In genomic region chr8:84084341-84085115, GRCm38 (mm10) we compare ENCODE assay signal across 13 mouse cellular contexts. TPM values are rescaled to one million over a fixed set of nuclear protein-coding genes. Genes with fewer than 3 reads are reported as not detected.
DNase-seq lines count a peak whose midpoint lies in the region; ATAC-seq and TF ChIP-seq lines count a peak whose summit lies in the region.
"Had no signal": no experiment of that assay in that cellular context is flagged by ENCODE, and none has a peak within 500 bp of the region (broad histone marks: within the 10 kb centered on the region; RNA-seq: fewer than 3 reads in every experiment).

No protein-coding gene starts in this region.

- H3K9ac ChIP-seq in forebrain, embryonic 14.5 days (ENCODE audit: low read length) = 0 out of 2 replicates have a peak overlapping the region, but pooled peaks have one; percentile 21

- H3K27me3 ChIP-seq in heart, embryonic 10.5 days (ENCODE audit: insufficient read depth, poor library complexity, severe bottlenecking) = no peaks in the 10 kb centered on the region; the same call in 1 of the 2 replicates
- no peaks in the 10 kb centered on the region for H3K27me3 ChIP-seq in E14TG2a.4 (ENCODE audit: insufficient read depth, low read length)
- no peaks in the 10 kb centered on the region for H3K27me3 ChIP-seq in forebrain, embryonic 14.5 days (replicated peaks; ENCODE audit: control insufficient read depth, insufficient read depth, low read length)
- no peaks in the 10 kb centered on the region for H3K27me3 ChIP-seq in limb, embryonic 10.5 days (ENCODE audit: low read depth, poor library complexity, severe bottlenecking)

- H3K4me2 ChIP-seq in forebrain, embryonic 14.5 days (ENCODE audit: low read length) = no peak overlapping the region

- 47% methylated on average over 42 of the region's 42 CpGs for WGBS in heart, embryonic 10.5 days
- WGBS in forebrain, embryonic 14.5 days = 29% methylated on average over 42 of the region's 42 CpGs
- WGBS in limb, embryonic 10.5 days = 34% methylated on average over 42 of the region's 42 CpGs

- H3K4me1 ChIP-seq in heart, embryonic 10.5 days = peaks cover 14% of the 10 kb centered on the region
- H3K4me1 ChIP-seq in E14TG2a.4 (replicated peaks; ENCODE audit: low read depth, low read length) = peaks cover 37% of the 10 kb centered on the region
- H3K4me1 ChIP-seq in forebrain, embryonic 14.5 days (ENCODE audit: control insufficient read depth, insufficient read depth, low read length) = no peaks in the 10 kb centered on the region
- H3K4me1 ChIP-seq in limb, embryonic 10.5 days = peaks cover 16% of the 10 kb centered on the region

- peak overlapping the region; percentile 35 for H3K4me3 ChIP-seq in heart, embryonic 10.5 days
- peak overlapping the region; percentile 77 for H3K4me3 ChIP-seq in E14TG2a.4 (replicated peaks; ENCODE audit: low read length)
- H3K4me3 ChIP-seq in forebrain, embryonic 14.5 days (ENCODE audit: low read depth, low read length) = no peak overlapping the region
- H3K4me3 ChIP-seq in limb, embryonic 10.5 days = 0 out of 2 replicates have a peak overlapping the region, but pooled peaks have one; percentile 15

- DNase-seq in heart, embryonic 10.5 days (ENCODE audit: low spot score) = no peak
- no peak for DNase-seq in heart, postnatal 36 days
- DNase-seq in forebrain, embryonic 14.5 days (ENCODE audit: low spot score) = no peak
- DNase-seq in limb, embryonic 10.5 days (ENCODE audit: low spot score) = no peak
- DNase-seq in frontal cortex, postnatal 25 days (ENCODE audit: low spot score in 2 of 2) = no peak
- DNase-seq in adrenal gland, postnatal 14 days = no peak
- DNase-seq in adrenal gland, adult 18-20 months (ENCODE audit: low spot score in 2 of 2) = no peak
- DNase-seq: cerebellum, postnatal 25 days had no signal

- peaks cover 91% of the 10 kb centered on the region for H3K36me3 ChIP-seq in heart, embryonic 10.5 days
- peaks cover 85% of the 10 kb centered on the region for H3K36me3 ChIP-seq in E14TG2a.4 (ENCODE audit: insufficient read depth, low read length)
- H3K36me3 ChIP-seq in forebrain, embryonic 14.5 days (ENCODE audit: control insufficient read depth, insufficient read depth, low read length) = peaks cover 89% of the 10 kb centered on the region
- peaks cover 98% of the 10 kb centered on the region for H3K36me3 ChIP-seq in limb, embryonic 10.5 days

- no peak for ATAC-seq in forebrain, embryonic 14.5 days

- no peaks in the 10 kb centered on the region for H3K9me3 ChIP-seq in heart, embryonic 10.5 days
- H3K9me3 ChIP-seq in E14TG2a.4 (ENCODE audit: low read length) = no peaks in the 10 kb centered on the region
- no peaks in the 10 kb centered on the region for H3K9me3 ChIP-seq in forebrain, embryonic 14.5 days (replicated peaks; ENCODE audit: control insufficient read depth, low read length)
- no peaks in the 10 kb centered on the region for H3K9me3 ChIP-seq in limb, embryonic 10.5 days (replicated peaks)

- TF ChIP-seq CTCF in E14TG2a.4 (conservative IDR thresholded peaks at IDR 0.05; ENCODE audit: low read length) = no peak

- intact Hi-C loops in heart, postnatal 36 days (cut with DNase I) = no loop called here

- H3K27ac ChIP-seq in heart, embryonic 10.5 days = peak overlapping the region; percentile 52
- H3K27ac ChIP-seq in forebrain, embryonic 14.5 days (ENCODE audit: low read depth, low read length) = no peak overlapping the region
- H3K27ac ChIP-seq in limb, embryonic 10.5 days = 0 out of 2 replicates have a peak overlapping the region, but pooled peaks have one; percentile 15

RNA-seq across cellular contexts. Expression of gene Rfx1, which starts 17.9 kb away (rescaled TPM):
- 6.5 and 7.3 TPM in 2 replicates for polyA plus RNA-seq in heart, embryonic 10.5 days (2016; fragmentation: Nextera tagmentation; extraction: Ambion mirVana)
- total RNA-seq in heart, postnatal 36 days (2021) = 10 to 100 TPM; 11.0 to 12.3 TPM
- polyA plus RNA-seq in forebrain, embryonic 14.5 days (2014; fragmentation: Nextera tagmentation; extraction: Ambion mirVana) = 6.8 and 8.7 TPM in 2 replicates
- 9.5 and 11.3 TPM in 2 replicates for polyA plus RNA-seq in limb, embryonic 10.5 days (2016; fragmentation: Nextera tagmentation; extraction: Ambion mirVana)
- total RNA-seq in adrenal gland, postnatal 14 days (2021) = 15.2 and 17.3 TPM in 2 replicates
- 10 to 100 TPM; 17.1 to 20.3 TPM for total RNA-seq in adrenal gland, adult 18-20 months (2021)

RNA-seq across cellular contexts. Expression of gene Gm10643, which starts 19.6 kb away (rescaled TPM):
- 1.0 and 1.4 TPM in 2 replicates for polyA plus RNA-seq in heart, embryonic 10.5 days (2016; fragmentation: Nextera tagmentation; extraction: Ambion mirVana)
- 1 to 10 TPM; 4.1 to 4.5 TPM for total RNA-seq in heart, postnatal 36 days (2021)
- polyA plus RNA-seq in forebrain, embryonic 14.5 days (2014; fragmentation: Nextera tagmentation; extraction: Ambion mirVana) = 1.3 and 1.5 TPM in 2 replicates
- 0.88 and 1.0 TPM in 2 replicates for polyA plus RNA-seq in limb, embryonic 10.5 days (2016; fragmentation: Nextera tagmentation; extraction: Ambion mirVana)
- total RNA-seq in adrenal gland, postnatal 14 days (2021) = 2.9 and 3.0 TPM in 2 replicates
- 1 to 10 TPM; 2.5 to 2.6 TPM for total RNA-seq in adrenal gland, adult 18-20 months (2021)

RNA-seq across cellular contexts. Expression of gene Dcaf15, which starts 20.0 kb away (rescaled TPM):
- polyA plus RNA-seq in heart, embryonic 10.5 days (2016; fragmentation: Nextera tagmentation; extraction: Ambion mirVana) = 10.4 and 14.2 TPM in 2 replicates
- total RNA-seq in heart, postnatal 36 days (2021) = 1 to 10 TPM; 8.1 to 8.2 TPM
- polyA plus RNA-seq in forebrain, embryonic 14.5 days (2014; fragmentation: Nextera tagmentation; extraction: Ambion mirVana) = 15.8 and 17.8 TPM in 2 replicates
- polyA plus RNA-seq in limb, embryonic 10.5 days (2016; fragmentation: Nextera tagmentation; extraction: Ambion mirVana) = 20.2 and 20.8 TPM in 2 replicates
- 16.5 and 21.0 TPM in 2 replicates for total RNA-seq in adrenal gland, postnatal 14 days (2021)
- total RNA-seq in adrenal gland, adult 18-20 months (2021) = 10 to 100 TPM; 13.2 to 16.1 TPM

RNA-seq across cellular contexts. Expression of gene Rln3, which starts 39.7 kb away (rescaled TPM):
- 0.67 TPM in 1 of 2 replicates, not detected in the other for polyA plus RNA-seq in heart, embryonic 10.5 days (2016; fragmentation: Nextera tagmentation; extraction: Ambion mirVana)
- total RNA-seq in heart, postnatal 36 days (2021) = not detected
- polyA plus RNA-seq in forebrain, embryonic 14.5 days (2014; fragmentation: Nextera tagmentation; extraction: Ambion mirVana) = not detected in 2 replicates
- polyA plus RNA-seq in limb, embryonic 10.5 days (2016; fragmentation: Nextera tagmentation; extraction: Ambion mirVana) = not detected in 2 replicates
- total RNA-seq in adrenal gland, postnatal 14 days (2021) = 0.64 TPM in 1 of 2 replicates, not detected in the other
- total RNA-seq in adrenal gland, adult 18-20 months (2021) = not detected
- total RNA-seq: adrenal gland, adult 2 months; gastrocnemius, postnatal 14 days; layer of hippocampus, adult 8-10 months; neutrophil, adult 5-6 weeks had no signal

RNA-seq across cellular contexts. Expression of gene Podnl1, which starts 41.3 kb away (rescaled TPM):
- polyA plus RNA-seq in heart, embryonic 10.5 days (2016; fragmentation: Nextera tagmentation; extraction: Ambion mirVana) = 0.05 and 0.10 TPM in 2 replicates
- total RNA-seq in heart, postnatal 36 days (2021) = not detected
- 0.22 and 0.23 TPM in 2 replicates for polyA plus RNA-seq in forebrain, embryonic 14.5 days (2014; fragmentation: Nextera tagmentation; extraction: Ambion mirVana)
- 0.29 TPM in 1 of 2 replicates, not detected in the other for polyA plus RNA-seq in limb, embryonic 10.5 days (2016; fragmentation: Nextera tagmentation; extraction: Ambion mirVana)
- total RNA-seq in adrenal gland, postnatal 14 days (2021) = 0.44 and 1.1 TPM in 2 replicates
- total RNA-seq in adrenal gland, adult 18-20 months (2021) = under 1 TPM; 0.33 to 0.35 TPM
- total RNA-seq: layer of hippocampus, adult 8-10 months had no signal
